Mouse (Mus musculus): ENCODE measurements around the gene Clybl.

DNA sequence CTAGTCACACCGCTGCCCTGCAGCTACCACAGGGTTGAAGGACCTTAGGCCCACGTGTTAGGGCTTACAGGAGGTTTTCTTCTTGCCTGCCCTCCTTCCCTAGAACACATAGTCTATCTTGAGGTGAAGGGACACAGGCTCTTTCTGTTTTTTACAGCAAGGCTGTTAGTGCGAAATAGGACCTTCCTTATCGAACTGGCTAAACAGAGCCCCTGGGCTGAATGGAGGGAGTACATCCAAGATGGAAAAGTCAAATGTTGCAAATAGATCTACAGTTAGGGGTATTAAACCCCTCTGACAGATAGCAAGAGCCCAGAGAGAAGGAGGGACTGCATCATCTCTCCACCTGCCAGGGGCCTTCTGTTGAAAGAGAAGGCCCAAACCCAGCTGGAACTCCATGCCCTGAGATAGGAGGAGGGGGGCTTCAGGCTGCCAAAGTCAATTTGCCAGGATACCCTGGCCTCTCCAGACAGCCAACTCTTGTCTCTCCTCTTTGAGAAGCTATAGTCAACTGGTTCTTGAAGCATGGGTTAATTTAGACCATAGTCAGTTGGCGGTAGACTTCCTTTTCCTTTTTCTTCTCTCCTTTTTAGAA lies 270.1 kb downstream of the Clybl start:
- no peak for TF ChIP-seq POLR2A (IDR thresholded peaks at IDR 0.05; ENCODE audit: low read depth, low read length)
- no peak for TF ChIP-seq CTCF (conservative IDR thresholded peaks at IDR 0.05; ENCODE audit: insufficient read depth, insufficient read length, low read depth, low read length)
